Mouse (Mus musculus): ENCODE data around the gene Mrgpre. TPM values are rescaled to one million over a fixed set of nuclear protein-coding genes. Genes with fewer than 3 reads are reported as not detected.

Mrgpre gene
- polyA plus RNA-seq, 1 experiment, result 4.4 TPM

- TF ChIP-seq CTCF (IDR thresholded peaks at IDR 0.05; ENCODE audit: borderline replicate concordance, insufficient read depth, low read depth, low read length), result no peak
- no peak for TF ChIP-seq POLR2A (IDR thresholded peaks at IDR 0.05; ENCODE audit: borderline replicate concordance, insufficient read depth, low read length)
- WGBS, result 69% methylated on average over 4 of the region's 4 CpGs
- no peaks in the 10 kb centered on the region for H3K27me3 ChIP-seq (ENCODE audit: control insufficient read depth, insufficient read depth, low read length)
- H3K4me3 ChIP-seq (replicated peaks; ENCODE audit: insufficient read depth, low read depth, low read length), result peak overlapping the region; percentile 47
- H3K4me1 ChIP-seq (ENCODE audit: control insufficient read depth, insufficient read depth, low read length), result peaks cover 7% of the 10 kb centered on the region; the same call in 1 of the 2 replicates
- peak overlapping the region; percentile 48; the same call in 1 of the 2 replicates for H3K27ac ChIP-seq (ENCODE audit: insufficient read depth, low read length)
- DNase-seq, result peak in 1 of 2 experiments; percentile 29
Measured at GRCm38 (mm10) chr7:143823266-143823605, 38.9 kb upstream of the Mrgpre start.

- H3K27me3 ChIP-seq (ENCODE audit: control insufficient read depth, insufficient read depth, low read length), result no peaks in the 10 kb centered on the region
- peak within 1 kb of the TSS; percentile 48; the same call in 1 of the 2 replicates for H3K27ac ChIP-seq (ENCODE audit: insufficient read depth, low read length)
- under 1% methylated on average over 40 of the region's 40 CpGs for WGBS
- DNase-seq, result peak; percentile 99
- H3K4me3 ChIP-seq (replicated peaks; ENCODE audit: insufficient read depth, low read depth, low read length), result peak within 1 kb of the TSS; percentile 85
- TF ChIP-seq CTCF (IDR thresholded peaks at IDR 0.05; ENCODE audit: borderline replicate concordance, insufficient read depth, low read depth, low read length) (no peak), POLR2A (IDR thresholded peaks at IDR 0.05; ENCODE audit: borderline replicate concordance, insufficient read depth, low read length) (peak; percentile 85; the same call in 1 of the 2 replicates)
- H3K4me1 ChIP-seq (ENCODE audit: control insufficient read depth, insufficient read depth, low read length), result peaks cover 7% of the 10 kb centered on the region; the same call in 1 of the 2 replicates
Measured at GRCm38 (mm10) chr7:143822375-143823265, 38.3 kb upstream of the Mrgpre start, which contains the start of the genes Nadsyn1 and Dhcr7. Gene Nadsyn1, minus strand, starts transcription at chr7:143822849. Gene Dhcr7, plus strand, starts transcription at chr7:143823145.

GRCm38 (mm10) chr7:143821241-143821640, 36.9 kb upstream of the Mrgpre start:
- no peak for DNase-seq
- TF ChIP-seq CTCF (IDR thresholded peaks at IDR 0.05; ENCODE audit: borderline replicate concordance, insufficient read depth, low read depth, low read length), result no peak
- no peak for TF ChIP-seq POLR2A (IDR thresholded peaks at IDR 0.05; ENCODE audit: borderline replicate concordance, insufficient read depth, low read length)
- peaks cover 7% of the 10 kb centered on the region; the same call in 1 of the 2 replicates for H3K4me1 ChIP-seq (ENCODE audit: control insufficient read depth, insufficient read depth, low read length)
- WGBS, result 93% methylated on average over 2 of the region's 2 CpGs
- H3K27ac ChIP-seq (ENCODE audit: insufficient read depth, low read length), result no peak overlapping the region
- no peaks in the 10 kb centered on the region for H3K27me3 ChIP-seq (ENCODE audit: control insufficient read depth, insufficient read depth, low read length)
- H3K4me3 ChIP-seq (replicated peaks; ENCODE audit: insufficient read depth, low read depth, low read length), result no peak overlapping the region

- Histone ChIP-seq H3K4me3 (replicated peaks; ENCODE audit: insufficient read depth, low read depth, low read length) (no peak overlapping the region), H3K4me1 (ENCODE audit: control insufficient read depth, insufficient read depth, low read length) (peaks cover 7% of the 10 kb centered on the region; the same call in 1 of the 2 replicates), H3K27ac (ENCODE audit: insufficient read depth, low read length) (no peak overlapping the region), H3K27me3 (ENCODE audit: control insufficient read depth, insufficient read depth, low read length) (no peaks in the 10 kb centered on the region)
- TF ChIP-seq CTCF (IDR thresholded peaks at IDR 0.05; ENCODE audit: borderline replicate concordance, insufficient read depth, low read depth, low read length), result no peak
- DNase-seq, result no peak
- WGBS, result 78% methylated on average over 4 of the region's 4 CpGs
Measured at GRCm38 (mm10) chr7:143819201-143819600, 34.9 kb upstream of the Mrgpre start.

GRCm38 (mm10) chr7:143808909-143809308, 24.6 kb upstream of the Mrgpre start:
- no peaks in the 10 kb centered on the region for H3K4me1 ChIP-seq (ENCODE audit: control insufficient read depth, insufficient read depth, low read length)
- peak; percentile 30; the same call in 1 of the 2 replicates for TF ChIP-seq CTCF (IDR thresholded peaks at IDR 0.05; ENCODE audit: borderline replicate concordance, insufficient read depth, low read depth, low read length)
- no peak for TF ChIP-seq POLR2A (IDR thresholded peaks at IDR 0.05; ENCODE audit: borderline replicate concordance, insufficient read depth, low read length)
- H3K27ac ChIP-seq (ENCODE audit: insufficient read depth, low read length), result no peak overlapping the region
- 59% methylated on average over 1 of the region's 1 CpGs for WGBS
- H3K4me3 ChIP-seq (replicated peaks; ENCODE audit: insufficient read depth, low read depth, low read length), result no peak overlapping the region
- no peaks in the 10 kb centered on the region for H3K27me3 ChIP-seq (ENCODE audit: control insufficient read depth, insufficient read depth, low read length)
- DNase-seq, result no peak

- DNase-seq, result peak in 1 of 2 experiments; percentile 18
- 0 out of 2 replicates have a peak, but pooled peaks cover 2% of the 10 kb centered on the region for H3K4me1 ChIP-seq (ENCODE audit: control insufficient read depth, insufficient read depth, low read length)
- TF ChIP-seq POLR2A (IDR thresholded peaks at IDR 0.05; ENCODE audit: borderline replicate concordance, insufficient read depth, low read length) (no peak), CTCF (IDR thresholded peaks at IDR 0.05; ENCODE audit: borderline replicate concordance, insufficient read depth, low read depth, low read length) (no peak)
- WGBS, result 37% methylated on average over 5 of the region's 5 CpGs
- no peak overlapping the region for H3K4me3 ChIP-seq (replicated peaks; ENCODE audit: insufficient read depth, low read depth, low read length)
- H3K27me3 ChIP-seq (ENCODE audit: control insufficient read depth, insufficient read depth, low read length), result no peaks in the 10 kb centered on the region; the same call in 1 of the 2 replicates
- H3K27ac ChIP-seq (ENCODE audit: insufficient read depth, low read length), result no peak overlapping the region
Measured at GRCm38 (mm10) chr7:143805199-143805624, 20.9 kb upstream of the Mrgpre start.

GRCm38 (mm10) chr7:143801195-143802065, 17.1 kb upstream of the Mrgpre start:
- TF ChIP-seq POLR2A (IDR thresholded peaks at IDR 0.05; ENCODE audit: borderline replicate concordance, insufficient read depth, low read length), result no peak
- no peak for TF ChIP-seq CTCF (IDR thresholded peaks at IDR 0.05; ENCODE audit: borderline replicate concordance, insufficient read depth, low read depth, low read length)
- H3K4me3 ChIP-seq (replicated peaks; ENCODE audit: insufficient read depth, low read depth, low read length), result no peak overlapping the region
- no peak overlapping the region for H3K27ac ChIP-seq (ENCODE audit: insufficient read depth, low read length)
- 84% methylated on average over 8 of the region's 8 CpGs for WGBS
- no peaks in the 10 kb centered on the region; the same call in 1 of the 2 replicates for H3K27me3 ChIP-seq (ENCODE audit: control insufficient read depth, insufficient read depth, low read length)
- H3K4me1 ChIP-seq (ENCODE audit: control insufficient read depth, insufficient read depth, low read length), result 0 out of 2 replicates have a peak, but pooled peaks cover 2% of the 10 kb centered on the region
- no peak for DNase-seq
